Mouse (Mus musculus) adipose tissue, adult 10 weeks (tissue): Measurements from ENCODE around the gene Cmpk1. TPM values are rescaled to one million over a fixed set of nuclear protein-coding genes. Genes with fewer than 3 reads are reported as not detected.

ENCODE experiments used
- polyA plus RNA-seq: library from polyadenylated mRNA; stranded (reverse); fragments of 350-450 nt; fragmentation: Illumina TruSeq; extraction: RNeasy Lipid Tissue Mini Kit (QIAGEN cat#74804); gene quantifications from one replicate; pipeline ENCODE4 v1.2.3, GENCODE M21; 2014; ENCODE audit warnings: low read depth, low replicate concordance

Gene Cmpk1
- 64.3 TPM for polyA plus RNA-seq

GRCm38 (mm10) chr4:114986591-114987432 is at the start of gene Cmpk1:
TSS of gene Cmpk1 (minus strand) at chr4:114987241.

GRCm38 (mm10) chr4:114999773-115000428 is 12.9 kb upstream of the Cmpk1 start, which contains the start of gene Stil:
TSS of gene Stil (plus strand) at chr4:115000159.

GRCm38 (mm10) chr4:114925917-114926312 is 61.1 kb downstream of the Cmpk1 start, which contains the start of gene Foxe3:
TSS of gene Foxe3 (minus strand) at chr4:114926013.

Other genes starting within 250 kb of the Cmpk1 start
- not detected for gene Gm12830, start 165.5 kb downstream of the Cmpk1 start, polyA plus RNA-seq
- gene Foxd2, start 78.4 kb downstream of the Cmpk1 start, polyA plus RNA-seq = 0.37 TPM
- gene Foxe3, start 61.2 kb downstream of the Cmpk1 start, polyA plus RNA-seq = not detected
- 0.77 TPM for gene Stil, start 12.9 kb upstream of the Cmpk1 start, polyA plus RNA-seq
- gene Tal1, start 69.2 kb upstream of the Cmpk1 start, polyA plus RNA-seq = 1.6 TPM
- gene Pdzk1ip1, start 101.5 kb upstream of the Cmpk1 start, polyA plus RNA-seq = 117 TPM
- 0.42 TPM for gene Cyp4x1, start 147.0 kb upstream of the Cmpk1 start, polyA plus RNA-seq